Mouse (Mus musculus) liver, adult 2 months (tissue): Measurements from ENCODE around the gene Helz. TPM values are rescaled to one million over a fixed set of nuclear protein-coding genes. Genes with fewer than 3 reads are reported as not detected.

Experiments used
- DNase-seq: peaks from one replicate; pipeline ENCODE4 v3.0.0-alpha.2; 2011; ENCODE audit warnings: low read depth, low spot score; ENCODE audit errors: extremely low read depth
- H3K27ac ChIP-seq: fragments of 200-500 bp; replicated peaks from 2 replicates; pipeline ENCODE4 v1.5.1; 2012; ENCODE audit warnings: low read depth, mild to moderate bottlenecking, control low read depth, inconsistent platforms, low read length; ENCODE audit not compliant: insufficient read depth
- H3K27me3 ChIP-seq: fragments of 200-500 bp; 2 replicates; pipeline ENCODE4 v1.6.1; 2012; ENCODE audit warnings: mild to moderate bottlenecking, moderate library complexity, low read length, inconsistent platforms; ENCODE audit not compliant: control insufficient read depth, insufficient read depth
- H3K36me3 ChIP-seq: fragments of 200-500 bp; 2 replicates; pipeline ENCODE4 v1.6.1; 2012; ENCODE audit warnings: low read length, inconsistent platforms; ENCODE audit not compliant: control insufficient read depth, insufficient read depth
- H3K4me1 ChIP-seq: fragments of 200-500 bp; 2 replicates; pipeline ENCODE4 v1.6.1; 2011; ENCODE audit warnings: low read length; ENCODE audit not compliant: control insufficient read depth, insufficient read depth
- H3K4me3 ChIP-seq: fragments of 200-500 bp; 2 replicates; pipeline ENCODE4 v1.5.1; 2011; ENCODE audit warnings: low read depth, mild to moderate bottlenecking, control low read depth, low read length, moderate library complexity; ENCODE audit not compliant: insufficient read depth
- H3K79me2 ChIP-seq: fragments of 200-500 bp; 2 replicates; pipeline ENCODE4 v1.6.1; 2012; ENCODE audit warnings: inconsistent platforms, mild to moderate bottlenecking, low read length, moderate library complexity; ENCODE audit not compliant: control insufficient read depth, insufficient read depth
- H3K9ac ChIP-seq: fragments of 200-500 bp; 2 replicates; pipeline ENCODE4 v1.6.1; 2012; ENCODE audit warnings: low read depth, mild to moderate bottlenecking, control low read depth, inconsistent platforms, low read length
- CTCF ChIP-seq: fragments of 200-500 bp; IDR thresholded peaks from 2 replicates; pipeline ENCODE4 v1.5.1; 2011; ENCODE audit warnings: low read depth, low read length, control low read depth
- POLR2A ChIP-seq: fragments of 200-500 bp; IDR thresholded peaks from 2 replicates; pipeline ENCODE4 v1.6.1; 2011; ENCODE audit warnings: low read length, control low read depth; ENCODE audit not compliant: insufficient read depth; ENCODE audit errors: extremely low read depth
- WGBS: fragments of 180-500 bp; shearing (Covaris S2); methylation state at CpG from one replicate; pipeline ENCODE4 v1.1.7; 2018; 5-methylcytosine and 5-hydroxymethylcytosine counted together
- polyA plus RNA-seq: library from polyadenylated mRNA; depleted of rRNA; stranded (reverse); fragments of >200 nt; gene quantifications from 2 replicates; pipeline ENCODE4 v1.2.3, GENCODE M21; 2012
- total RNA-seq: library from RNA; depleted of rRNA; stranded (reverse); fragments of >200 nt; gene quantifications from 2 replicates; pipeline ENCODE4 v1.2.3, GENCODE M21; 2014

Helz gene
- total and polyA plus RNA-seq, 2 experiments: 5.3 to 6.4 TPM

- Histone ChIP-seq H3K36me3 (peaks cover 14% of the 10 kb centered on the region; the same call in 1 of the 2 replicates), H3K4me3 (no peak overlapping the region), H3K27ac (no peak overlapping the region), H3K9ac (no peak overlapping the region), H3K4me1 (no peaks in the 10 kb centered on the region), H3K27me3 (no peaks in the 10 kb centered on the region), H3K79me2 (0 out of 2 replicates have a peak, but pooled peaks cover 3% of the 10 kb centered on the region)
- 62% methylated on average over 5 of the region's 5 CpGs for WGBS
- no peak for DNase-seq
- TF ChIP-seq CTCF (no peak), POLR2A (no peak)
These were observed 66.2 kb downstream of the Helz start for GRCm38 (mm10) chr11:107613906-107614305.

GRCm38 (mm10) chr11:107615696-107616095 is 68.0 kb downstream of the Helz start:
- no peak overlapping the region for H3K9ac ChIP-seq
- TF ChIP-seq CTCF (no peak), POLR2A (no peak)
- H3K27ac ChIP-seq: no peak overlapping the region
- H3K4me3 ChIP-seq: no peak overlapping the region
- 0 out of 2 replicates have a peak, but pooled peaks cover 3% of the 10 kb centered on the region for H3K79me2 ChIP-seq
- 97% methylated on average over 4 of the region's 5 CpGs for WGBS
- no peaks in the 10 kb centered on the region for H3K27me3 ChIP-seq
- peaks cover 31% of the 10 kb centered on the region for H3K36me3 ChIP-seq
- H3K4me1 ChIP-seq: no peaks in the 10 kb centered on the region
- DNase-seq: no peak

- Histone ChIP-seq H3K4me1 (no peaks in the 10 kb centered on the region), H3K27ac (no peak overlapping the region), H3K4me3 (no peak overlapping the region), H3K9ac (no peak overlapping the region), H3K79me2 (no peaks in the 10 kb centered on the region), H3K27me3 (no peaks in the 10 kb centered on the region), H3K36me3 (peaks cover 34% of the 10 kb centered on the region)
- no peak for DNase-seq
- TF ChIP-seq POLR2A: no peak
- TF ChIP-seq CTCF: no peak
- WGBS: 72% methylated on average over 5 of the region's 5 CpGs
These were observed 70.2 kb downstream of the Helz start for GRCm38 (mm10) chr11:107617976-107618375.

- no peak for DNase-seq
- no peak overlapping the region for H3K27ac ChIP-seq
- no peaks in the 10 kb centered on the region for H3K27me3 ChIP-seq
- no peak overlapping the region for H3K9ac ChIP-seq
- TF ChIP-seq CTCF (no peak), POLR2A (no peak)
- H3K79me2 ChIP-seq: no peaks in the 10 kb centered on the region
- H3K36me3 ChIP-seq: peaks cover 24% of the 10 kb centered on the region
- no peaks in the 10 kb centered on the region for H3K4me1 ChIP-seq
- no peak overlapping the region for H3K4me3 ChIP-seq
- 91% methylated on average over 3 of the region's 3 CpGs for WGBS
These were observed 76.9 kb downstream of the Helz start for GRCm38 (mm10) chr11:107624661-107625060.

GRCm38 (mm10) chr11:107625746-107626145 is 78.0 kb downstream of the Helz start:
- 88% methylated on average over 11 of the region's 11 CpGs for WGBS
- DNase-seq: no peak
- peaks cover 14% of the 10 kb centered on the region; the same call in 1 of the 2 replicates for H3K36me3 ChIP-seq
- no peak overlapping the region for H3K4me3 ChIP-seq
- no peak overlapping the region for H3K27ac ChIP-seq
- no peak overlapping the region for H3K9ac ChIP-seq
- H3K27me3 ChIP-seq: no peaks in the 10 kb centered on the region
- H3K4me1 ChIP-seq: no peaks in the 10 kb centered on the region
- TF ChIP-seq POLR2A (no peak), CTCF (no peak)
- H3K79me2 ChIP-seq: no peaks in the 10 kb centered on the region

- H3K9ac ChIP-seq: no peak overlapping the region
- H3K27me3 ChIP-seq: no peaks in the 10 kb centered on the region
- TF ChIP-seq POLR2A (no peak), CTCF (peak; percentile 42; the same call in 1 of the 2 replicates)
- H3K4me3 ChIP-seq: no peak overlapping the region
- 66% methylated on average over 4 of the region's 4 CpGs for WGBS
- no peaks in the 10 kb centered on the region for H3K79me2 ChIP-seq
- DNase-seq: no peak
- H3K27ac ChIP-seq: no peak overlapping the region
- H3K4me1 ChIP-seq: no peaks in the 10 kb centered on the region
- peaks cover 17% of the 10 kb centered on the region; the same call in 1 of the 2 replicates for H3K36me3 ChIP-seq
These were observed 81.8 kb downstream of the Helz start for GRCm38 (mm10) chr11:107629504-107629903.
